Mouse (Mus musculus) ES-E14 (cell line): ENCODE measurements around the gene 9430015G10Rik. TPM values are rescaled to one million over a fixed set of nuclear protein-coding genes. Genes with fewer than 3 reads are reported as not detected.

ENCODE experiments used
- DNase-seq: peaks from one replicate; pipeline ENCODE4 v3.0.0-alpha.2; 2013; ENCODE audit warnings: low read depth, low spot score
- H3K27ac ChIP-seq: 2 replicates; pipeline ENCODE4 v1.5.1; 2012; ENCODE audit warnings: low read depth, mild to moderate bottlenecking, low read length, moderate library complexity, mixed read lengths; ENCODE audit not compliant: poor library complexity, insufficient read depth, severe bottlenecking
- H3K36me3 ChIP-seq: 2 replicates; pipeline ENCODE4 v1.6.1; 2012; ENCODE audit warnings: mild to moderate bottlenecking, low read length, moderate library complexity, mixed read lengths; ENCODE audit not compliant: control insufficient read depth, poor library complexity, insufficient read depth, severe bottlenecking
- H3K4me1 ChIP-seq, 2 experiments: fragments of 150-350 bp in 1 of 2; sonication (generic) in 1 of 2; 2 replicates each; pipeline ENCODE4 v1.6.1; 2012; ENCODE audit warnings: low read length in 2 of 2, mild to moderate bottlenecking in 1 of 2, mixed read lengths in 1 of 2; ENCODE audit not compliant: control insufficient read depth in 2 of 2, insufficient read depth in 2 of 2, poor library complexity in 1 of 2
- H3K4me3 ChIP-seq, 2 experiments: fragments of 150-350 bp in 1 of 2; sonication (generic) in 1 of 2; 2 replicates each; pipeline ENCODE4 v1.5.1; 2012; ENCODE audit warnings: low read length in 2 of 2, low read depth in 1 of 2, mild to moderate bottlenecking in 1 of 2, mixed read lengths in 1 of 2; ENCODE audit not compliant: insufficient read depth in 1 of 2, poor library complexity in 1 of 2, severe bottlenecking in 1 of 2
- H3K9ac ChIP-seq: 2 replicates; pipeline ENCODE4 v1.6.1; 2012; ENCODE audit warnings: low read depth, mild to moderate bottlenecking, low read length, mixed read lengths; ENCODE audit not compliant: poor library complexity, insufficient read depth, severe bottlenecking
- H3K9me3 ChIP-seq: fragments of 150-350 bp; sonication (generic); 2 replicates; pipeline ENCODE4 v1.6.1; 2012; ENCODE audit warnings: low read depth, mild to moderate bottlenecking, low read length; ENCODE audit not compliant: control insufficient read depth, insufficient read depth
- CHD2 ChIP-seq: IDR thresholded peaks from 2 replicates; pipeline ENCODE4 v1.6.1; 2014; ENCODE audit warnings: mild to moderate bottlenecking, low read depth, low read length, inconsistent platforms
- HCFC1 ChIP-seq: IDR thresholded peaks from 2 replicates; pipeline ENCODE4 v1.6.1; 2012; ENCODE audit warnings: low read length, inconsistent platforms, borderline replicate concordance; ENCODE audit not compliant: insufficient read depth
- MAFK ChIP-seq: IDR thresholded peaks from 2 replicates; pipeline ENCODE4 v1.6.1; 2014; ENCODE audit warnings: mild to moderate bottlenecking, low read depth, low read length, inconsistent platforms; ENCODE audit not compliant: insufficient read depth
- ZC3H11A ChIP-seq: IDR thresholded peaks from 2 replicates; pipeline ENCODE4 v1.6.1; 2012; ENCODE audit warnings: low read depth, mild to moderate bottlenecking, inconsistent platforms, low read length, borderline replicate concordance
- ZNF384 ChIP-seq: IDR thresholded peaks from 2 replicates; pipeline ENCODE4 v1.6.1; 2012; ENCODE audit warnings: low read depth, low read length, inconsistent platforms
- in situ Hi-C, 2 experiments: fragments of 600-800 bp; cut with MboI; formaldehyde crosslinking; loops; one replicate each; pipeline ENCODE4 v1.15.1; 2025; ENCODE audit warnings: low sequenced_read_pairs in 2 of 2, inconsistent platforms in 1 of 2; ENCODE audit not compliant: unreplicated experiment in 2 of 2
- total RNA-seq: library from RNA; depleted of rRNA; stranded (reverse); fragments of 300-350 nt; gene quantifications from 2 replicates; pipeline ENCODE4 v1.2.3, GENCODE M21; 2012; rRNA removed

Gene 9430015G10Rik
- 83.4 and 131 TPM in 2 replicates for total RNA-seq

GRCm38 (mm10) chr4:156109570-156110331 is at the start of gene 9430015G10Rik:
Gene 9430015G10Rik, plus strand, starts transcription at chr4:156109982.
- Histone ChIP-seq H3K9me3 (no peaks in the 10 kb centered on the region), H3K27ac (peak within 1 kb of the TSS; percentile 62), H3K4me1 (peaks cover 0 to 2% of the 10 kb centered on the region in 2 experiments; a peak in 1 of 4 replicates), H3K4me3 (peak within 1 kb of the TSS; percentile 77 to 80), H3K36me3 (no peaks in the 10 kb centered on the region; the same call in none of the 2 replicates), H3K9ac (peak within 1 kb of the TSS; percentile 86)
- in situ Hi-C loops, result no loop called here
- DNase-seq, result peak; percentile 98
- TF ChIP-seq ZC3H11A (no peak), CHD2 (peak; percentile 77), ZNF384 (peak; percentile 88), HCFC1 (peak; percentile 99)

DNA sequence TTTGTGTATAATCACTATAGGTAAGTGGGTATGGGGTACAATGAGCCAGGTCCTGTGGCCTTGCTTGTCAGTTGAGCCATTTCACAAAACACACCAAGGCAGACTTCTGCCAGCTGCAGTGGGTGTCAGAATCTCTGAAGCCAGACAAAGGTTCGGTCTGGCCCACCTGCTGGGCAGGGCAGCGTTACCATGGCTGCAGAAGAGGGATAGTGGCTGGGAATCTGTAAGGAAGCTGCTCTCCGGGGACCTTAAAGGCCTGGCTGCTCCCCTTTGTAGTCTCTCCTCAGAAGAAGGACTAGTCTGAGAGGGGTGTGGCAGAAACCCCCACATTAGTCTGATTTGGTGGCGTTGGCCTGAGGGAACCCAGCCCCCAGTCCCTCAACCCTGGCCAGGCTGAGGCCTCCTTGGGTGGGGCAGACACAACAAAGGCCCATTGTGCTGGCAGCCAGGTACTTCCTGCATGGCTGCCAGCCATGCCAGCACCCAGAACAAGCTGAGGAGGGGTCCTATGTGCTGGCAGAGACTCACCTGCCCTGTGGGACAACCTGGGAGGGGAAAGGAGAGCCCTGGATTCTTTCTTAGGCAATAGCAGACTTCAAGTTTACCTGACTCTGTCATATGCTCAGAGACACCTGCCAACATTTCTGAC is 45.8 kb upstream of the 9430015G10Rik start:
- Histone ChIP-seq H3K4me3 (no peak overlapping the region), H3K9me3 (no peaks in the 10 kb centered on the region), H3K9ac (no peak overlapping the region), H3K4me1 (peaks cover 9 to 25% of the 10 kb centered on the region in 2 experiments; a peak in 3 of 4 replicates), H3K36me3 (no peaks in the 10 kb centered on the region), H3K27ac (peak overlapping the region; percentile 6; the same call in 1 of the 2 replicates)
- in situ Hi-C loops, result no loop called here
- TF ChIP-seq ZC3H11A (no peak), MAFK (no peak), CHD2 (no peak), ZNF384 (no peak), HCFC1 (no peak)
- no peak for DNase-seq

GRCm38 (mm10) chr4:156064510-156064897 is 45.3 kb upstream of the 9430015G10Rik start:
- TF ChIP-seq CHD2 (no peak), HCFC1 (no peak), MAFK (no peak), ZNF384 (no peak), ZC3H11A (no peak)
- Histone ChIP-seq H3K36me3 (no peaks in the 10 kb centered on the region), H3K9me3 (no peaks in the 10 kb centered on the region), H3K9ac (no peak overlapping the region), H3K4me3 (no peak overlapping the region), H3K27ac (peak overlapping the region; percentile 6; the same call in 1 of the 2 replicates), H3K4me1 (peaks cover 11 to 30% of the 10 kb centered on the region in 2 experiments; a peak in 3 of 4 replicates)
- DNase-seq, result no peak
- in situ Hi-C loops, result no loop called here

DNA sequence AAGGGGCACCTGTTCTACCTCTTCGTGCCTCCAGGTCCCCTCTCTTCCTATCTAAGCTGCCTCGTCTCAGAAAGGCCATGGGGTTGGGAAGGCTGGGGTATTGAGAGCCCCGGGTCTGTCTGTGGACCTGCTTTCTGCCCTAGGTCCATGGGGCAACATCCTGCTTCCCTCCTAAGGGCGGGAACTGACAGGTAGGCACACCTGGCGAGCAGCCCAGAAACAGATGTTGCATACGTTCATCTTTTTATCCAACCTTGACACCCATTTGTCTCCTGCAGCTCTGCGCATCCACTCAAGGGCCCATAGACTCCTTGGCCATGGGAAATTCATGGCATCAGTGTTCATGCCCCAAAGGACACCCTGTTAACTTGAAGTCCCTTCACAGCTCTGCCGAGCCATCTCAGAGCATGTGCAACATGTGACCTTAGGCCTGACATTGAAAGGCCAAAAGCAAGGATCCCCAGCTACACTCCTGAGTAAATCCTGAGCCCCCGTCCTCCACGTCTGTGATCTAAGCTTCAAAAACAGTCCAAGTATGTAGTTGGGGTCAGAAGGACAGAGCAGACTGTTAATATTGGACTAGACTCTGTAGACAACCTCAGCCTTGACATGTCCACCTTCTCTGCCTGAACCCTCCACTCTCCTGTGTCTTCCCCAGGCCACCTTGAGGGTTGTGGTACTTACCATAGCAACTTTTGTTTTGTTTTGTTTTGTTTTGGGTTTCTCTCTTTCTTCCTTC is 44.5 kb upstream of the 9430015G10Rik start:
- Histone ChIP-seq H3K9me3 (no peaks in the 10 kb centered on the region), H3K4me1 (peaks cover 18 to 38% of the 10 kb centered on the region in 2 experiments; a peak in 3 of 4 replicates), H3K27ac (no peak overlapping the region), H3K9ac (no peak overlapping the region), H3K36me3 (no peaks in the 10 kb centered on the region), H3K4me3 (no peak overlapping the region)
- TF ChIP-seq HCFC1 (no peak), CHD2 (no peak), ZNF384 (no peak), ZC3H11A (no peak), MAFK (no peak)
- DNase-seq, result no peak
- in situ Hi-C loops, result no loop called here
